Mouse (Mus musculus): Measurements from ENCODE around the gene Notch2. TPM values are rescaled to one million over a fixed set of nuclear protein-coding genes. Genes with fewer than 3 reads are reported as not detected.

Gene Notch2
- polyA plus RNA-seq, 1 experiment from 2014 or later = 6.6 TPM

- Histone ChIP-seq H3K4me2 (ENCODE audit: low read length) (no peak overlapping the region), H3K27ac (ENCODE audit: low read length) (no peak overlapping the region), H3K4me1 (ENCODE audit: control insufficient read depth, insufficient read depth, low read length) (no peaks in the 10 kb centered on the region), H3K4me3 (ENCODE audit: low read depth, low read length) (no peak overlapping the region), H3K27me3 (ENCODE audit: control insufficient read depth, insufficient read depth, low read depth, low read length) (no peaks in the 10 kb centered on the region), H3K9ac (ENCODE audit: low read depth, low read length) (no peak overlapping the region), H3K36me3 (ENCODE audit: control insufficient read depth, insufficient read depth, low read length) (no peaks in the 10 kb centered on the region), H3K9me3 (replicated peaks; ENCODE audit: control insufficient read depth, low read length, poor library complexity, severe bottlenecking) (no peaks in the 10 kb centered on the region; the same call in 1 of the 2 replicates)
- ATAC-seq = no peak
- WGBS = 90% methylated on average over 10 of the region's 10 CpGs
Measured at GRCm38 (mm10) chr3:98099287-98099686, 86.0 kb downstream of the Notch2 start.

- H3K4me2 ChIP-seq (ENCODE audit: low read length) = no peak overlapping the region
- H3K4me1 ChIP-seq (ENCODE audit: control insufficient read depth, insufficient read depth, low read length) = peaks cover 9% of the 10 kb centered on the region
- H3K27me3 ChIP-seq (ENCODE audit: control insufficient read depth, insufficient read depth, low read depth, low read length) = no peaks in the 10 kb centered on the region
- no peak overlapping the region for H3K4me3 ChIP-seq (ENCODE audit: low read depth, low read length)
- ATAC-seq = no peak
- no peak overlapping the region for H3K9ac ChIP-seq (ENCODE audit: low read depth, low read length)
- 81% methylated on average over 10 of the region's 10 CpGs for WGBS
- no peak overlapping the region for H3K27ac ChIP-seq (ENCODE audit: low read length)
- H3K36me3 ChIP-seq (ENCODE audit: control insufficient read depth, insufficient read depth, low read length) = no peaks in the 10 kb centered on the region
- H3K9me3 ChIP-seq (replicated peaks; ENCODE audit: control insufficient read depth, low read length, poor library complexity, severe bottlenecking) = no peaks in the 10 kb centered on the region; the same call in 1 of the 2 replicates
Measured at GRCm38 (mm10) chr3:98101541-98101940, 88.2 kb downstream of the Notch2 start.

GRCm38 (mm10) chr3:98104851-98105471, 91.6 kb downstream of the Notch2 start:
- ATAC-seq = peak; percentile 22; the same call in 1 of the 2 replicates
- Histone ChIP-seq H3K4me1 (ENCODE audit: control insufficient read depth, insufficient read depth, low read length) (peaks cover 17% of the 10 kb centered on the region), H3K9ac (ENCODE audit: low read depth, low read length) (no peak overlapping the region), H3K4me2 (ENCODE audit: low read length) (no peak overlapping the region), H3K27me3 (ENCODE audit: control insufficient read depth, insufficient read depth, low read depth, low read length) (no peaks in the 10 kb centered on the region), H3K9me3 (replicated peaks; ENCODE audit: control insufficient read depth, low read length, poor library complexity, severe bottlenecking) (no peaks in the 10 kb centered on the region; the same call in 1 of the 2 replicates), H3K36me3 (ENCODE audit: control insufficient read depth, insufficient read depth, low read length) (no peaks in the 10 kb centered on the region), H3K27ac (ENCODE audit: low read length) (no peak overlapping the region), H3K4me3 (ENCODE audit: low read depth, low read length) (no peak overlapping the region)
- 19% methylated on average over 9 of the region's 9 CpGs for WGBS

GRCm38 (mm10) chr3:98105496-98105895, 92.2 kb downstream of the Notch2 start:
- Histone ChIP-seq H3K27ac (ENCODE audit: low read length) (no peak overlapping the region), H3K36me3 (ENCODE audit: control insufficient read depth, insufficient read depth, low read length) (no peaks in the 10 kb centered on the region), H3K4me3 (ENCODE audit: low read depth, low read length) (no peak overlapping the region), H3K9me3 (replicated peaks; ENCODE audit: control insufficient read depth, low read length, poor library complexity, severe bottlenecking) (no peaks in the 10 kb centered on the region; the same call in 1 of the 2 replicates), H3K27me3 (ENCODE audit: control insufficient read depth, insufficient read depth, low read depth, low read length) (no peaks in the 10 kb centered on the region), H3K9ac (ENCODE audit: low read depth, low read length) (no peak overlapping the region), H3K4me2 (ENCODE audit: low read length) (no peak overlapping the region), H3K4me1 (ENCODE audit: control insufficient read depth, insufficient read depth, low read length) (peaks cover 17% of the 10 kb centered on the region)
- WGBS = 55% methylated on average over 6 of the region's 6 CpGs
- ATAC-seq = 0 out of 2 replicates have a peak, but pooled peaks have one; percentile 1

- H3K4me2 ChIP-seq (ENCODE audit: low read length) = no peak overlapping the region
- 76% methylated on average over 4 of the region's 4 CpGs for WGBS
- H3K4me3 ChIP-seq (ENCODE audit: low read depth, low read length) = no peak overlapping the region
- no peaks in the 10 kb centered on the region for H3K27me3 ChIP-seq (ENCODE audit: control insufficient read depth, insufficient read depth, low read depth, low read length)
- no peaks in the 10 kb centered on the region for H3K36me3 ChIP-seq (ENCODE audit: control insufficient read depth, insufficient read depth, low read length)
- peak overlapping the region; percentile 56 for H3K27ac ChIP-seq (ENCODE audit: low read length)
- H3K9ac ChIP-seq (ENCODE audit: low read depth, low read length) = no peak overlapping the region
- H3K4me1 ChIP-seq (ENCODE audit: control insufficient read depth, insufficient read depth, low read length) = peaks cover 17% of the 10 kb centered on the region
- ATAC-seq = no peak
- no peaks in the 10 kb centered on the region; the same call in 1 of the 2 replicates for H3K9me3 ChIP-seq (replicated peaks; ENCODE audit: control insufficient read depth, low read length, poor library complexity, severe bottlenecking)
Measured at GRCm38 (mm10) chr3:98106115-98106514, 92.8 kb downstream of the Notch2 start.

GRCm38 (mm10) chr3:98106590-98107313, 93.4 kb downstream of the Notch2 start:
- H3K4me2 ChIP-seq (ENCODE audit: low read length) = peak overlapping the region; percentile 28; the same call in 1 of the 2 replicates
- H3K27me3 ChIP-seq (ENCODE audit: control insufficient read depth, insufficient read depth, low read depth, low read length) = no peaks in the 10 kb centered on the region
- H3K9me3 ChIP-seq (replicated peaks; ENCODE audit: control insufficient read depth, low read length, poor library complexity, severe bottlenecking) = no peaks in the 10 kb centered on the region; the same call in 1 of the 2 replicates
- WGBS = 42% methylated on average over 12 of the region's 12 CpGs
- H3K27ac ChIP-seq (ENCODE audit: low read length) = peak overlapping the region; percentile 56
- no peak overlapping the region for H3K9ac ChIP-seq (ENCODE audit: low read depth, low read length)
- H3K4me3 ChIP-seq (ENCODE audit: low read depth, low read length) = no peak overlapping the region
- peak; percentile 89 for ATAC-seq
- H3K4me1 ChIP-seq (ENCODE audit: control insufficient read depth, insufficient read depth, low read length) = peaks cover 17% of the 10 kb centered on the region
- H3K36me3 ChIP-seq (ENCODE audit: control insufficient read depth, insufficient read depth, low read length) = no peaks in the 10 kb centered on the region

GRCm38 (mm10) chr3:98108416-98108815, 95.1 kb downstream of the Notch2 start:
- Histone ChIP-seq H3K4me2 (ENCODE audit: low read length) (no peak overlapping the region), H3K4me3 (ENCODE audit: low read depth, low read length) (no peak overlapping the region), H3K4me1 (ENCODE audit: control insufficient read depth, insufficient read depth, low read length) (peaks cover 17% of the 10 kb centered on the region), H3K27ac (ENCODE audit: low read length) (no peak overlapping the region), H3K27me3 (ENCODE audit: control insufficient read depth, insufficient read depth, low read depth, low read length) (no peaks in the 10 kb centered on the region), H3K9ac (ENCODE audit: low read depth, low read length) (no peak overlapping the region), H3K9me3 (replicated peaks; ENCODE audit: control insufficient read depth, low read length, poor library complexity, severe bottlenecking) (no peaks in the 10 kb centered on the region), H3K36me3 (ENCODE audit: control insufficient read depth, insufficient read depth, low read length) (no peaks in the 10 kb centered on the region)
- WGBS = 92% methylated on average over 4 of the region's 4 CpGs
- no peak for ATAC-seq

GRCm38 (mm10) chr3:98108866-98109265, 95.5 kb downstream of the Notch2 start:
- Histone ChIP-seq H3K4me3 (ENCODE audit: low read depth, low read length) (no peak overlapping the region), H3K9me3 (replicated peaks; ENCODE audit: control insufficient read depth, low read length, poor library complexity, severe bottlenecking) (no peaks in the 10 kb centered on the region), H3K4me2 (ENCODE audit: low read length) (no peak overlapping the region), H3K4me1 (ENCODE audit: control insufficient read depth, insufficient read depth, low read length) (peaks cover 17% of the 10 kb centered on the region), H3K36me3 (ENCODE audit: control insufficient read depth, insufficient read depth, low read length) (no peaks in the 10 kb centered on the region), H3K27me3 (ENCODE audit: control insufficient read depth, insufficient read depth, low read depth, low read length) (no peaks in the 10 kb centered on the region), H3K27ac (ENCODE audit: low read length) (no peak overlapping the region), H3K9ac (ENCODE audit: low read depth, low read length) (no peak overlapping the region)
- no peak for ATAC-seq
- WGBS = 85% methylated on average over 3 of the region's 3 CpGs

- Histone ChIP-seq H3K4me3 (ENCODE audit: low read depth, low read length) (no peak overlapping the region), H3K9me3 (replicated peaks; ENCODE audit: control insufficient read depth, low read length, poor library complexity, severe bottlenecking) (no peaks in the 10 kb centered on the region), H3K36me3 (ENCODE audit: control insufficient read depth, insufficient read depth, low read length) (no peaks in the 10 kb centered on the region), H3K4me1 (ENCODE audit: control insufficient read depth, insufficient read depth, low read length) (peaks cover 17% of the 10 kb centered on the region), H3K27ac (ENCODE audit: low read length) (no peak overlapping the region), H3K9ac (ENCODE audit: low read depth, low read length) (no peak overlapping the region), H3K27me3 (ENCODE audit: control insufficient read depth, insufficient read depth, low read depth, low read length) (no peaks in the 10 kb centered on the region), H3K4me2 (ENCODE audit: low read length) (no peak overlapping the region)
- 90% methylated on average over 4 of the region's 4 CpGs for WGBS
- no peak for ATAC-seq
Measured at GRCm38 (mm10) chr3:98110610-98111009, 97.3 kb downstream of the Notch2 start.
